Mouse (Mus musculus) activated CD4-positive, CD25-positive, alpha-beta regulatory T cell, adult 4 months (primary cell): ENCODE results near the gene Cwc25. TPM values are rescaled to one million over a fixed set of nuclear protein-coding genes. Genes with fewer than 3 reads are reported as not detected.

Experiments used
- ATAC-seq: one replicate; pipeline ENCODE4 v1.8.0; 2017
- polyA plus RNA-seq, 2 experiments: library from polyadenylated mRNA; unstranded; fragments of 100-300 nt; shearing (Covaris generic); gene quantifications; one replicate each; pipeline ENCODE4 v1.2.1; 2017

Gene Cwc25
- polyA plus RNA-seq, 2 experiments from 2014 or later = 21.3 to 22.8 TPM

- no peak for ATAC-seq
Observed at GRCm38 (mm10) chr11:97697891-97698529, 68.3 kb downstream of the Cwc25 start.

GRCm38 (mm10) chr11:97697199-97697890 lies 69.0 kb downstream of the Cwc25 start:
- ATAC-seq = no peak

- no peak for ATAC-seq
Observed at GRCm38 (mm10) chr11:97696669-97697068, 69.7 kb downstream of the Cwc25 start.

GRCm38 (mm10) chr11:97695712-97696401 lies 70.5 kb downstream of the Cwc25 start:
- ATAC-seq = no peak

Other genes with a start within 250 kb of the Cwc25 start
- gene Srcin1, start 190.4 kb downstream of the Cwc25 start, polyA plus RNA-seq = not detected
- gene Epop, start 136.9 kb downstream of the Cwc25 start, polyA plus RNA-seq = under 1 TPM; 0.40 to 0.61 TPM
- 10 to 100 TPM; 13.9 to 15.2 TPM for gene Mllt6, start 103.1 kb downstream of the Cwc25 start, polyA plus RNA-seq
- gene Cisd3, start 80.7 kb downstream of the Cwc25 start, polyA plus RNA-seq = 10 to 100 TPM; 91.3 to 99.5 TPM
- gene Pcgf2, start 66.1 kb downstream of the Cwc25 start, polyA plus RNA-seq = 1 to 10 TPM; 3.1 to 4.7 TPM
- gene Psmb3, start 63.2 kb downstream of the Cwc25 start, polyA plus RNA-seq = 100 to 1,000 TPM; 422 to 486 TPM
- 1 to 10 TPM; 2.0 to 2.3 TPM for gene Pip4k2b, start 21.9 kb downstream of the Cwc25 start, polyA plus RNA-seq
- gene 1700001P01Rik, start 9.4 kb upstream of the Cwc25 start, polyA plus RNA-seq = under 1 TPM in 1 of 2 experiments, not detected in 1; 0.74 TPM
- gene Rpl23, start 15.9 kb upstream of the Cwc25 start, polyA plus RNA-seq = 1,000 to 10,000 TPM; 1,077 to 1,095 TPM
- 10 to 100 TPM; 44.4 to 52.4 TPM for gene Lasp1, start 32.4 kb upstream of the Cwc25 start, polyA plus RNA-seq
- gene B230217C12Rik, start 74.2 kb upstream of the Cwc25 start, polyA plus RNA-seq = 1 to 10 TPM; 1.6 to 1.7 TPM
- gene Fbxo47, start 117.6 kb upstream of the Cwc25 start, polyA plus RNA-seq = under 1 TPM; 0.29 to 0.74 TPM
- 1 to 10 TPM; 5.8 to 6.4 TPM for gene Plxdc1, start 219.9 kb upstream of the Cwc25 start, polyA plus RNA-seq
- 10 to 100 TPM; 70.4 to 78.5 TPM for gene Arl5c, start 229.6 kb upstream of the Cwc25 start, polyA plus RNA-seq